Mouse (Mus musculus) G1E (cell line): ENCODE results near the gene Pld3. TPM values are rescaled to one million over a fixed set of nuclear protein-coding genes. Genes with fewer than 3 reads are reported as not detected.
A peak's percentile ranks its signal among the peaks of the same experiment; 100 is the strongest.

Experiments
- ATAC-seq: 2 replicates; pipeline ENCODE4 v1.8.0; 2016; ENCODE audit warnings: mild to moderate bottlenecking; ENCODE audit not compliant: insufficient number of reproducible peaks, poor library complexity, low FRiP score, severe bottlenecking; ENCODE audit errors: extremely low read depth
- DNase-seq: peaks from one replicate; pipeline ENCODE4 v3.0.0; 2012; ENCODE audit warnings: low spot score
- H3K27me3 ChIP-seq: 2 replicates; pipeline ENCODE4 v1.6.1; 2012; ENCODE audit warnings: mild to moderate bottlenecking, low read length, inconsistent platforms; ENCODE audit not compliant: insufficient read depth
- H3K36me3 ChIP-seq: replicated peaks from 2 replicates; pipeline ENCODE3; 2012; ENCODE audit warnings: mild to moderate bottlenecking, inconsistent platforms
- H3K4me1 ChIP-seq: 2 replicates; pipeline ENCODE4 v1.6.1; 2012; ENCODE audit warnings: low read depth, low read length, inconsistent platforms, mixed read lengths; ENCODE audit not compliant: insufficient read depth
- H3K4me3 ChIP-seq: 2 replicates; pipeline ENCODE4 v1.5.1; 2012; ENCODE audit warnings: low read depth, mild to moderate bottlenecking, inconsistent platforms, low read length, moderate library complexity, mixed read lengths
- H3K9me3 ChIP-seq: replicated peaks from 2 replicates; pipeline ENCODE4 v1.6.1; 2012; ENCODE audit warnings: inconsistent platforms
- CTCF ChIP-seq: IDR thresholded peaks from 2 replicates; pipeline ENCODE4 v1.5.1; 2012; ENCODE audit warnings: low read depth, low read length, inconsistent platforms, mixed read lengths
- GATA1 ChIP-seq: IDR thresholded peaks from 2 replicates; pipeline ENCODE4 v1.6.1; 2012; ENCODE audit warnings: borderline replicate concordance, low read length, inconsistent platforms, mixed read lengths
- GATA2 ChIP-seq: IDR thresholded peaks from 2 replicates; pipeline ENCODE4 v1.6.1; 2012; ENCODE audit warnings: low read depth, low read length, inconsistent platforms, borderline replicate concordance
- POLR2AphosphoS5 ChIP-seq: IDR thresholded peaks from 2 replicates; pipeline ENCODE4 v1.6.1; 2012; ENCODE audit warnings: low read depth, low read length, inconsistent platforms; ENCODE audit not compliant: insufficient replicate concordance
- TAL1 ChIP-seq: conservative IDR thresholded peaks from 2 replicates; pipeline ENCODE4 v1.6.1; 2012; ENCODE audit warnings: low read depth, low read length, inconsistent platforms, mixed read lengths
- polyA plus RNA-seq: library from polyadenylated mRNA; stranded (reverse); fragments of >175 nt; gene quantifications from 2 replicates; pipeline ENCODE4 v1.2.3, GENCODE M21; 2012
- total RNA-seq, 2 experiments: library from RNA; stranded (forward) in 1 of 2; stranded (reverse) in 1 of 2; fragments of 200-1000 nt in 1 of 2; fragments of >200 nt in 1 of 2; fragmentation: Nextera tagmentation in 1 of 2; gene quantifications; 2 replicates each; pipeline ENCODE4 v1.2.3; 2014 to 2017

Pld3 gene
- total and polyA plus RNA-seq, 3 experiments = 7.2 to 23.1 (median 10.5) TPM

DNA sequence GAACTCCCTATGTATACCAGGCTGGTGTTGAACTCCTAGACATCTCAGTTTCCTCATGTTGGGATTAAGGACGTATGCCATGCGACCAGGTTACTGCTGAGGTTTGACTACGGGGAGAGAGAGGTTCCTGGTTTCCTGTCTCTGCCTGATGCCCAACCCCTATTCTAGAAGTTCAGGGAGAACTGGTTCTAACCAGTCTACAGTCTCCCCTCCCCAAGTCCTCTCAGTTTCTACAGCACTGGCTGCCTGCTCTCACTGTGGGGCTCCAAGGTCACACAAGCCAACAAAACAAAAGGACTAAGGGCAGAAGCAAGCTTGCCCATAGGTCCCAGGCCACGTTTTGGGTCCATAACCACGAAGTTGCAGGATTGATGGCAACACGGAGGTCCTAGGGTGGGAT, 3.4 kb downstream of the Pld3 start:
- no peak overlapping the region for H3K4me3 ChIP-seq
- H3K4me1 ChIP-seq = peaks cover 25% of the 10 kb centered on the region
- TF ChIP-seq POLR2AphosphoS5 = no peak
- no peak for TF ChIP-seq CTCF
- TF ChIP-seq GATA2 = no peak
- no peak for TF ChIP-seq TAL1
- no peak for TF ChIP-seq GATA1
- ATAC-seq (no peak), DNase-seq (no peak)
- peaks cover 6% of the 10 kb centered on the region for H3K36me3 ChIP-seq
- H3K9me3 ChIP-seq = no peaks in the 10 kb centered on the region
- H3K27me3 ChIP-seq = no peaks in the 10 kb centered on the region; the same call in 1 of the 2 replicates

DNA sequence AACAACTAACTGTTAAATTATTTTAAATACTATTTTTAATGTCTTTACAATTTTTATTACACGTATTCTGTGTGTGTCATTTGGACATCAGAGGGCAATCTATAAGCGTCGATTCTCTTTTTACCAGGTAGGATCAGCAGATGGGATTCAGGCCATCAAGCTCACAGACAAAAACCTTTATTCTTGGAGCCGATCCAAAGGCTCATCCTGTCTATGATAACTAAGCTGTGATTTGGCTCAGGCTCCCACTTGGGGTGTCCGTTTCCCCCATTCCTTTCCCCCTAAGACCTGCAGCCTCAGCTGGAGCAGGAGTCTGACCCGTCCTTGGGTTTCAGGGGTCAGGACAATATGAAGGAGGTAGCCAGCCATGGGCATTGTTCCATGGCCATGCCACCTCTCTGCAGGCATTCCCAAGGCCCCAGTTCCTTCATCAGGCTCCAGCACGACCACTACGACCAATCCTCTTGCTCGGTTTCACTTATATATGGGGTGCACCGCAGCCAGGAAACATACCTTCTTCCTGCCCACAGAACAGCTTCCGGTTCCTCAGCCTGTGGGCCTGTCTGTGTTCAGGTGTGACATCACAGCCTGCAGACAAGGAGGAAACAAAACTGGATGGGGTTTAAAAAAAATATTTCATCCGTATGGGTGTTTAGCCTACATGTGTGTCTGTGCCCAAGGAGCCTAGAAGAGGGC, 8.2 kb downstream of the Pld3 start:
- Histone ChIP-seq H3K4me3 (no peak overlapping the region), H3K9me3 (no peaks in the 10 kb centered on the region), H3K27me3 (no peaks in the 10 kb centered on the region; the same call in 1 of the 2 replicates), H3K36me3 (peaks cover 8% of the 10 kb centered on the region), H3K4me1 (peaks cover 36% of the 10 kb centered on the region)
- TF ChIP-seq GATA1 (no peak), GATA2 (no peak)
- ATAC-seq (no peak), DNase-seq (no peak)

DNA sequence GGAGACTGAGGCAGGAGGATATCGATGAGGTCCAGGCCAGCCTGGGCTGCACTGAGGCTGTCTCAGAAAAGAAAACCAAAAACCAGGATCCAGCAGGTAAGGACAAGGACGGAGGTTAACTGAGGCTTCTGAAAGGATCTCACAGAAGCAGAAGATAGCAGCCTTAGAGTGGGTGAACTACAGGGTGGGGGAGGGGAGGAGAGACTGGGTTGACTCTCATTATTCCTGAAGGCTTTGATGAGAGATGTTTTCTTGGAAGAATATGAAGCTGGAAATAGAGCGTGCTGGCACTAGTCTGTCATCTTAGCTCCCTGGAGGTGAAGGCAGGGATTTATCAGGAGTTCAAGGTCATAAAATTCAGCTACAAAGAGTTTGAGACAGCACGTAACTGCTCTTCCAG, 9.2 kb downstream of the Pld3 start:
- ATAC-seq (no peak), DNase-seq (no peak)
- Histone ChIP-seq H3K36me3 (peaks cover 10% of the 10 kb centered on the region), H3K9me3 (no peaks in the 10 kb centered on the region), H3K4me3 (no peak overlapping the region), H3K4me1 (peaks cover 36% of the 10 kb centered on the region), H3K27me3 (peaks cover 3% of the 10 kb centered on the region; the same call in 1 of the 2 replicates)
- TF ChIP-seq TAL1 = no peak
- TF ChIP-seq GATA1 = no peak
- TF ChIP-seq GATA2 = no peak
- TF ChIP-seq POLR2AphosphoS5 = no peak
- no peak for TF ChIP-seq CTCF

DNA sequence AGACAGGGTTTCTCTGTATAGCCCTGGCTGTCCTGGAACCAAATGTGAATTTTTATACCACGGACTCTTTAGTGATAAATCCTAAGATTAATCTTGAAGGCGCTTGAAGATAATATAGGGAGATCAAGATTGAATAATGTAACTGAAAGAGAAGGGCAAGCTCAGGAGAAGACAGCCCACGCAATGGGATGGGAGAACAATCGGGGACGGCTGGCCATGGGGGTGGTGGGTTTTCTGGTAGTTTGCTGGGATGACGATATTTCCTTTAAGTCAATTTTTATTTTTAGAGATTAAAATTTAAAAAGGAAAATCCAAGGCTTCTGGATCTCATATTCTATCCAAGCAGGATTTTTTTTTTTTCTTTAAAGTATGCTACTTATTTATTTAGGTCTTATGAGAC, 10.0 kb downstream of the Pld3 start:
- no peak for DNase-seq
- Histone ChIP-seq H3K36me3 (peaks cover 10% of the 10 kb centered on the region), H3K9me3 (no peaks in the 10 kb centered on the region), H3K4me1 (peaks cover 36% of the 10 kb centered on the region), H3K27me3 (peaks cover 3% of the 10 kb centered on the region; the same call in 1 of the 2 replicates), H3K4me3 (peak overlapping the region; percentile 70)
- ATAC-seq = no peak
- TF ChIP-seq CTCF (no peak), POLR2AphosphoS5 (no peak)

DNA sequence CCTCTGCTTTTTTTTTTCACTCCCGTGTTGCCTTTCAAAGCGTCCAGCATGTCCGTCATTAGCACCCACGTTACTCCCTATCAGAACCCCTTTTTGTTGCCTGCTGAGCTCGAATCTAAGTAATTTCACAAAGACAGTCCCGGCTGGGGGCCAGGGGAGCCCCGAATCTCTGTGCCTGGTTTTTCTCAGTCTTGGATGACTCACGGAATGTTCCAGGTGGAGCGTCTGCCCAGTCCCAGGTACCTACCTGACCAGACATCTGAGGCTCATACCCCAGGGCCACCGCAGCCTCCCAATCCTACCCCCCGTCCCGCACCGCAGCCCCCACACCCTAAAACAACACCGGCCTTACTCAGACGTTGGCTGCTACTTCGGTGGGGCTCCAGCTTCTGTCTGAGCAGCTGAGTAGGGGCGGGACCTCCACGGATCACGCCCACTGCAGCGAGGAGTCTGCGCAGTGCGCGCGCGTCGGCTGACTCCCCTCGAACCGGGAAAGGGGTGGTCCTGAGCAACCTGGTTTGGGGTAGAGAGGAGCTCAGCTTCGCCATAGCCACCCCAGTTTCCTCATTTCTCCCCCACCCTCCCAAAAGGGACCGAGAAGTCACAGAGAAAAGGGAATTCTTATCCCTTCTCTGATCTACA, 10.5 kb downstream of the Pld3 start:
- TF ChIP-seq CTCF (no peak), GATA1 (no peak)
- Histone ChIP-seq H3K36me3 (peaks cover 12% of the 10 kb centered on the region), H3K4me1 (peaks cover 39% of the 10 kb centered on the region), H3K4me3 (peak overlapping the region; percentile 70), H3K9me3 (no peaks in the 10 kb centered on the region), H3K27me3 (peaks cover 3% of the 10 kb centered on the region; the same call in 1 of the 2 replicates)
- DNase-seq (peak; percentile 80), ATAC-seq (peak; percentile 78)

DNA sequence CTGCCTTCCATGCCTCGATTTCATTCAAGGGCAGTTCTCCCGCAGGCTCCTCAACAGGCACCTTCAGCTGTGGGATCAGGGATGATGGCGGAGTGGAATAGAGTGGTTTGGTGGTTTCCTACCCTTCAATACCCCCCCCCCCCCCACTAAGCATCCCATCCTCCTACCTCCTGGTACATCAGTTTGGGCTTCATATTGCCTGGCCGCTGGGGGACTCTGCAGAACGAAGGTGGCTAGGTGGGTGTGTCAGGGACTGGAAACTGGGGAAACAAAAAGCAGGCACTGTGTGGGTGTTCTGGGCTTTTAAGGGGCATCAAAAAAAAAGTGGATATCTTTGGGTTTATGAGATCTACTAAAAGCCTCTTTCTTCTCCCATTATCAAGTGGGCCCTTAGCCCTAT, 11.1 kb downstream of the Pld3 start:
- Histone ChIP-seq H3K4me3 (no peak overlapping the region; the same call in 1 of the 2 replicates), H3K27me3 (peaks cover 3% of the 10 kb centered on the region; the same call in 1 of the 2 replicates), H3K36me3 (peaks cover 14% of the 10 kb centered on the region), H3K4me1 (peaks cover 39% of the 10 kb centered on the region), H3K9me3 (no peaks in the 10 kb centered on the region)
- TF ChIP-seq TAL1 = no peak
- no peak for TF ChIP-seq GATA1
- no peak for TF ChIP-seq CTCF
- no peak for TF ChIP-seq GATA2
- no peak for TF ChIP-seq POLR2AphosphoS5
- no peak for DNase-seq
- ATAC-seq = no peak
